Mouse (Mus musculus) hematopoietic stem cell, adult 5-6 weeks (primary cell): ENCODE measurements around the gene Tlcd2. TPM values are rescaled to one million over a fixed set of nuclear protein-coding genes. Genes with fewer than 3 reads are reported as not detected.
"Not testable (repeated sequence)": the region's sequence is repeated elsewhere in the genome, so short reads cannot be mapped to it uniquely, and the experiment has no call there.

Experiments used
- ATAC-seq, 2 experiments: fragments of 125-278 bp in 1 of 2; replicated peaks in 1 of 2; 2 replicates each; pipeline ENCODE4 v1.8.0; 2016 to 2017; ENCODE audit warnings: inconsistent platforms in 2 of 2, mild to moderate bottlenecking in 2 of 2, moderate number of reproducible peaks in 2 of 2, low read depth in 1 of 2, moderate TSS enrichment in 1 of 2; ENCODE audit not compliant: low FRiP score in 2 of 2, poor library complexity in 2 of 2, severe bottlenecking in 2 of 2, insufficient read depth in 1 of 2, low TSS enrichment in 1 of 2
- total RNA-seq: library from RNA; stranded (forward); fragments of 172-1452, 232-1000 nt; gene quantifications from 2 replicates; pipeline ENCODE4 v1.2.3, GENCODE M21; 2017

Tlcd2 gene
- total RNA-seq, 1 experiment from 2014 or later, result 24.7 TPM

GRCm38 (mm10) chr11:75441034-75441433 is 20.5 kb upstream of the Tlcd2 start:
- no peak for ATAC-seq

DNA sequence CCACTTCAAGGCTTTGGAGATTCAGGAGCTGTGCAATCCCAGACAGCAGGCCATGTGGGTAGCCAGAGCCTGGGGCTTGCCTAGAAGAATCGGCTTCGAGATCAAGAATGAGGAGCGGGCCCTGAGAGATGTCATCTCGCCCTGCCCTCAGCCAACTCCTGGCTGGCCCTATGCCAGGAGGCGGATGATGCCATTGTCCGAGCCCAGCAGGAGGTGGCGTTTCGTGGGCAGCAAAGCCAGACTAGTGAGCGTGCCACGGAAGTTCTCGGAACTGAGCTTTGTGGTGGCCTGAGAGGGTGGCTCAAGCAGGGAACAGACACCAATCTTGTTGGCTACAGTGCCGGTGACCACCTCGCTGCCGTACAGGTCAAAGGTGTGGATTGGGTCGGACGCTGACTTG is 19.9 kb upstream of the Tlcd2 start:
- no peak; a peak in 1 of 4 replicates for ATAC-seq

DNA sequence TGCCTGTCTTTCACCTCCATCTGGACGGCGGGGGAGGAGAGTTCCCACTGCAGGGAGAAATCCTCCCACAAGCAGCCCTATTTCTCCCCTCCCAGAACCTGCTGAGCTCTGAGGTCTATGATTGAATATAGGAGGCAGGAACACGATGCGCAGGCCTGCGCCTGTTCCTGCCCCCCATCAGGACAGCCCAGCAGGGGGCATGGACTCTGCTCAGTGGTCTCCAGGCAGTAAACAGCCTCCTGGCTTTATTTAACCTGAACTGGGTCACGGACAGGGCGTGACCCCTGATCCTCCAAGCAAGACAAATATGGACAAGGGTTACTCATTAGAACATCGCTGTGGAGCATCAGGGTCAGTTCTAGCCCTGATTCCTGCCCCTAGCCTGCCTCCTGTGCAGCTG is 17.8 kb upstream of the Tlcd2 start:
- no peak for ATAC-seq

- no peak for ATAC-seq
Observed at GRCm38 (mm10) chr11:75448575-75448974, 12.9 kb upstream of the Tlcd2 start.

DNA sequence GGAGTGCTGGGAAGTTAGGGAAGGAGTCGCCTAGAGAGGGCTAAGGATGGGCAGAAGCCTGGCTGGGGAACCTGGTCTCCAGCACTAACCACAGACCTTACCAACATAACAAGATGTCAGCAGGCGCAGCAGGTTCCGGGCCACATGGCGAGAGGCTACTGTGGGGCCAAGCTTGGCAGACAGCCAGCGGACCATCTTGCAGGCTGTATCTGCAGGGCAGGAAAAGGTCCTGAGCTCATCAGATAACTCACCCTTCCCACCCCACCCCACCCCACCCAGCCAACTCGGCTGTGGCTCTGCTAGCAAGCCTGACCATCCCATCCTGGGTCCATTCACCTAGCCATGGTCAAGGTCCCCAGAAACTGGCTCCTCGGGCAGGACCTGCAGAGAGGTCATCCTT is 11.8 kb upstream of the Tlcd2 start:
- no peak for ATAC-seq

DNA sequence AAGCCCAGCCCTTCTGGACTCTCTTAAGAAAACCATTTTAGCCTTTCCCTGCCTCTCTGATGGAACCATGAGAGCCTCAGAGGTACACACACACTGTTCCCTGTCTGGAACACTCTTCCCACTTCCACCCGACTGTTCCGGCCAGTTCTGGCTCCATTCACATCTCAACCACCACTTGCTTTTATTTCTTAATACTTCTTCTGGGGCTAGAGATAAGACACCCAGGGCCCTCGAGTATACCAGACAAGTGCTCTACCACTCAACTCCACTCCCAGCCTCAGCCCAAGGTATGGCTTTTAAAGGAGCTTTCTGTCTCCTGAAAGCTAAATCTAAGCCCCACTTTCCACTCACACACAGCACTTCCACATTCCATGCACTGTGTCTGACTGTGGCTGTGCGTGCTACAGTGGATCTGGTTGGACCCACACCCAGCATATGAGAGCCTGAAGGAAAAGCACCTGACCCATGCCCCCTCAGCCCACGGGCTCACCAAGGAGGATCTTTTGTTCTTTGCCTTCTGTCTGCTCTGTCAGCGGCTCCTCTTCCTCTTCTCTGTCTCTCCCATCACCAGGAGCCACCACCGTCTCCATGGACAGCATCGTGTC is 11.1 kb upstream of the Tlcd2 start:
- no peak for ATAC-seq

- no peak for ATAC-seq
Observed at GRCm38 (mm10) chr11:75450936-75451335, 10.6 kb upstream of the Tlcd2 start.

GRCm38 (mm10) chr11:75452081-75452480 is 9.4 kb upstream of the Tlcd2 start:
- ATAC-seq, result no peak

GRCm38 (mm10) chr11:75452812-75453557 is 8.5 kb upstream of the Tlcd2 start:
- no peak for ATAC-seq

GRCm38 (mm10) chr11:75453991-75454930 is 7.3 kb upstream of the Tlcd2 start, which contains the start of gene Wdr81:
Gene Wdr81, minus strand, starts transcription at chr11:75454717.
- ATAC-seq, result peak; percentile 83

- no peak for ATAC-seq
Observed at GRCm38 (mm10) chr11:75455041-75455736, 6.3 kb upstream of the Tlcd2 start.

DNA sequence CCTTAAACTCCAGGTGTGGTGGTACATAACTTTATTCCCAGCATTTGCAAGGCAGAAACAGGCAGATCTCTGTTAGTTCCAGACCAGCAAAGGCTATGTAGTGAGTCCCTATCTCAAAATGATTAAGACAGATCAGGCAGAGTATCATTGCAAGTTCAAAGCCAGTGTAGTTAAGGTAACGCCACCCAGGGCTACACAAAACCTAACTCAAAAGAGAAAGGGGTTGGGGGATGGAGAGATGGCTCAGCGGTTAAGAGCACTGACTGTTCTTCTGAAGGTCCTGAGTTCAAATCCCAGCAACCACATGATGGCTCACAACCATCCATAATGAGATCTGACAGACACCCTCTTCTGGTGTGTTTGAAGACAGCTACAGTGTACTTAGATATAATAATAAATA is 5.5 kb upstream of the Tlcd2 start:
- ATAC-seq, result not testable (repeated sequence)

GRCm38 (mm10) chr11:75456440-75456871 is 5.1 kb upstream of the Tlcd2 start:
- no peak for ATAC-seq

DNA sequence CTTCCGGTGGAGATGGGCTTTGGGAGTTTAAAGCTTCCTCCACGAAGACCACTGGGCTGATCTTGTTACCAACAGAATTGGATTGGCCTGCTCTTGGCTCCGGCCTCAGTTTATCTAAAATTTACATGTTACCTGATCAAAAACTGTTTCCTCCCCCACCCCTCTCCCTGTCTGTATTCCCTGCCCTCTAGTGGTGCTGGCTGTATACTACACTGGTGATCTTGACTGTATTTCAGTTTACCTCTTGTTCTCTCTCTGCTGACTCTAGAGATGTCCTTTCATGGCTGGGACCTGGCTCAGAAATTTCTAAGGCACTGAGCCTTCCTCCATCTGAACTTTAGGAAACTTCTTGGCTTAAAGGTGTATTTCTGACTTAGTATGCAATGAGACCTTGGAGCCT is 3.3 kb upstream of the Tlcd2 start:
- ATAC-seq, result no peak

DNA sequence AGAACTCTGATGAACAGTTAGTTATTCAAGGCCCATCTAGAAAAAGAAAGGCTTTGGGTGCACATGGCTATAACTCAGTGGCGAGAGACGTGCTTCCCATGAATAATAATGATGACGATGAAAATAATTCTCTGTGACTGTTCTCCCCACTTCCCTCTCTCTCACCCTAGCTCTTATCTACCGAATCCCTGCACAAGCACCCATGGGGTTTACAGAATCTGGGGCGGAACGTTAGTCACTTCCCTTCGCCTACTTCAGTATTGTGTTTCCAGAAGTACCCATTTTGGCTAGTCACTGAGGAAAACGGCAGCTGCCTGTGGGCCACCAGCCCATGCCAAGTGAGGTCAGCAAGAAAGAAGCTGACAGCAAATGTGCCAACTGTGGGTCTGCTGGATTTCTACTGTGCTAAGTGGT is 2.9 kb upstream of the Tlcd2 start:
- peak in 1 of 2 experiments; percentile 3; a peak in 1 of 4 replicates for ATAC-seq

GRCm38 (mm10) chr11:75459141-75459711 is 2.3 kb upstream of the Tlcd2 start:
- no peak for ATAC-seq

GRCm38 (mm10) chr11:75459751-75460102 is 1.8 kb upstream of the Tlcd2 start:
- ATAC-seq, result no peak
